Mouse (Mus musculus) liver, embryonic 14.5 days (tissue): ENCODE measurements at regions not wholly inside any gene's neighbourhood (a gene's known extent, or its start where the extent isn't known, plus 50 kb on each side); places are given as distances from the start of the nearest gene placed in this dataset.

Source experiments
- ATAC-seq: fragments of 200-750 bp; cut with Nextera tagmentation; 2 replicates; pipeline ENCODE4 v1.8.0; 2017; ENCODE audit warnings: moderate number of reproducible peaks, mild to moderate bottlenecking, moderate library complexity; ENCODE audit not compliant: insufficient read depth
- DNase-seq, 3 experiments: peaks; one replicate each; pipeline ENCODE4 v3.0.0-alpha.2; 2012 to 2013; ENCODE audit warnings: low read depth in 3 of 3, low spot score in 3 of 3
- H3K27ac ChIP-seq: fragments of 300-500 bp; sonication (generic); 2 replicates; pipeline ENCODE4 v1.5.1; 2014; ENCODE audit warnings: moderate library complexity, mild to moderate bottlenecking, control low read depth, inconsistent platforms
- H3K27me3 ChIP-seq: fragments of 300-500 bp; sonication (generic); 2 replicates; pipeline ENCODE4 v1.6.1; 2014; ENCODE audit warnings: mild to moderate bottlenecking, low read length, moderate library complexity; ENCODE audit not compliant: control insufficient read depth, insufficient read depth
- H3K36me3 ChIP-seq: fragments of 300-500 bp; sonication (generic); replicated peaks from 2 replicates; pipeline ENCODE4 v1.6.1; 2014; ENCODE audit warnings: low read depth; ENCODE audit not compliant: control insufficient read depth, insufficient read depth
- H3K4me1 ChIP-seq, 2 experiments: fragments of 200-500 bp in 1 of 2; fragments of 300-500 bp in 1 of 2; sonication (generic) in 1 of 2; replicated peaks; 2 replicates each; pipeline ENCODE4 v1.6.1; 2012 to 2014; ENCODE audit warnings: antibody characterized with exemption in 1 of 2, inconsistent platforms in 1 of 2, low read length in 1 of 2; ENCODE audit not compliant: control insufficient read depth in 2 of 2, insufficient read depth in 2 of 2
- H3K4me2 ChIP-seq: fragments of 300-500 bp; sonication (generic); 2 replicates; pipeline ENCODE4 v1.6.1; 2014; ENCODE audit warnings: low read depth, mild to moderate bottlenecking, control low read depth, moderate library complexity
- H3K4me3 ChIP-seq, 2 experiments: fragments of 200-500 bp in 1 of 2; fragments of 300-500 bp in 1 of 2; sonication (generic) in 1 of 2; 2 replicates each; pipeline ENCODE4 v1.5.1; 2012 to 2014; ENCODE audit warnings: low read depth in 2 of 2, low read length in 2 of 2, mild to moderate bottlenecking in 2 of 2, control low read depth in 1 of 2, inconsistent platforms in 1 of 2, moderate library complexity in 1 of 2; ENCODE audit not compliant: insufficient read depth in 1 of 2
- H3K9ac ChIP-seq: fragments of 300-500 bp; sonication (generic); replicated peaks from 2 replicates; pipeline ENCODE4 v1.6.1; 2014; ENCODE audit warnings: mild to moderate bottlenecking, control low read depth, moderate library complexity
- H3K9me3 ChIP-seq: fragments of 300-500 bp; sonication (generic); 2 replicates; pipeline ENCODE4 v1.6.1; 2016; ENCODE audit warnings: low read length, mixed read lengths; ENCODE audit not compliant: control insufficient read depth
- CTCF ChIP-seq: IDR thresholded peaks from 2 replicates; pipeline ENCODE4 v1.5.1; 2016; ENCODE audit warnings: antibody characterized with exemption, low read depth, control low read depth
- EP300 ChIP-seq: IDR thresholded peaks from 2 replicates; pipeline ENCODE4 v1.6.1; 2016; ENCODE audit warnings: antibody characterized with exemption, low read depth
- WGBS: fragments of 180-500 bp; shearing (Covaris S2); extraction: QIAGEN DNeasy Blood & Tissue Kit; methylation state at CpG from one replicate; pipeline ENCODE4 v1.1.7; 2014; ENCODE audit not compliant: insufficient replicate concordance; 5-methylcytosine and 5-hydroxymethylcytosine counted together

GRCm38 (mm10) chr8:127706051-127706835 lies 642.5 kb downstream of the Pard3 start:
- 58% methylated on average over 16 of the region's 16 CpGs for WGBS
- DNase-seq (no peak), ATAC-seq (no peak)

GRCm38 (mm10) chr8:127709439-127709838 lies 645.7 kb downstream of the Pard3 start:
- 54% methylated on average over 5 of the region's 5 CpGs for WGBS
- DNase-seq (no peak), ATAC-seq (no peak)
- Histone ChIP-seq H3K9ac (no peak overlapping the region), H3K4me2 (no peak overlapping the region), H3K9me3 (no peaks in the 10 kb centered on the region), H3K27ac (no peak overlapping the region), H3K4me1 (no peaks in the 10 kb centered on the region), H3K27me3 (no peaks in the 10 kb centered on the region), H3K4me3 (no peak overlapping the region), H3K36me3 (no peaks in the 10 kb centered on the region)
- no peak for TF ChIP-seq CTCF
- no peak for TF ChIP-seq EP300

More at GRCm38 (mm10) chr8:127706051-127706835, 642.5 kb downstream of the Pard3 start:
- Histone ChIP-seq H3K9me3 (no peaks in the 10 kb centered on the region), H3K27me3 (no peaks in the 10 kb centered on the region), H3K4me3 (no peak overlapping the region), H3K4me2 (no peak overlapping the region), H3K9ac (no peak overlapping the region), H3K27ac (no peak overlapping the region), H3K36me3 (no peaks in the 10 kb centered on the region), H3K4me1 (no peaks in the 10 kb centered on the region)
- TF ChIP-seq EP300 (no peak), CTCF (no peak)

GRCm38 (mm10) chr8:127715097-127715496 lies 643.3 kb upstream of the Nrp1 start:
- no peak for TF ChIP-seq CTCF
- no peak for TF ChIP-seq EP300
- 64% methylated on average over 1 of the region's 1 CpGs for WGBS
- no peaks in the 10 kb centered on the region for H3K36me3 ChIP-seq
- DNase-seq = no peak
- no peak for ATAC-seq
- H3K4me1 ChIP-seq = 0 out of 4 replicates have a peak, but pooled peaks cover 0 to under 1% of the 10 kb centered on the region in 2 experiments
- H3K4me2 ChIP-seq = no peak overlapping the region
- no peak overlapping the region for H3K9ac ChIP-seq
- H3K27ac ChIP-seq = no peak overlapping the region
- no peaks in the 10 kb centered on the region for H3K27me3 ChIP-seq
- H3K4me3 ChIP-seq = no peak overlapping the region
- no peaks in the 10 kb centered on the region for H3K9me3 ChIP-seq

GRCm38 (mm10) chr8:127717969-127718368 lies 640.4 kb upstream of the Nrp1 start:
- Histone ChIP-seq H3K9ac (no peak overlapping the region), H3K4me1 (0 out of 4 replicates have a peak, but pooled peaks cover 0 to 3% of the 10 kb centered on the region in 2 experiments), H3K4me2 (no peak overlapping the region), H3K27ac (no peak overlapping the region), H3K36me3 (no peaks in the 10 kb centered on the region), H3K9me3 (no peaks in the 10 kb centered on the region), H3K4me3 (no peak overlapping the region), H3K27me3 (no peaks in the 10 kb centered on the region)
- TF ChIP-seq EP300 = no peak
- TF ChIP-seq CTCF = no peak
- ATAC-seq = no peak
- no peak for DNase-seq

GRCm38 (mm10) chr8:127719881-127720280 lies 638.5 kb upstream of the Nrp1 start:
- H3K4me3 ChIP-seq = no peak overlapping the region
- 14% methylated on average over 6 of the region's 6 CpGs for WGBS
- 0 out of 4 replicates have a peak, but pooled peaks cover 0 to 3% of the 10 kb centered on the region in 2 experiments for H3K4me1 ChIP-seq
- TF ChIP-seq EP300 = no peak
- TF ChIP-seq CTCF = no peak
- ATAC-seq (no peak), DNase-seq (no peak)
- no peak overlapping the region for H3K27ac ChIP-seq
- H3K27me3 ChIP-seq = no peaks in the 10 kb centered on the region
- H3K36me3 ChIP-seq = no peaks in the 10 kb centered on the region
- no peak overlapping the region for H3K4me2 ChIP-seq
- H3K9me3 ChIP-seq = no peaks in the 10 kb centered on the region
- H3K9ac ChIP-seq = no peak overlapping the region
